Mouse (Mus musculus) embryonic facial prominence, embryonic 12.5 days (tissue): ENCODE results near the gene Tmem190. TPM values are rescaled to one million over a fixed set of nuclear protein-coding genes. Genes with fewer than 3 reads are reported as not detected.
A peak's percentile ranks its signal among the peaks of the same experiment; 100 is the strongest.
"Not testable (repeated sequence)": the region's sequence is repeated elsewhere in the genome, so short reads cannot be mapped to it uniquely, and the experiment has no call there.

Source experiments
- ATAC-seq: fragments of 200-750 bp; cut with Nextera tagmentation; 2 replicates; pipeline ENCODE4 v1.8.0; 2017; ENCODE audit not compliant: insufficient number of reproducible peaks, insufficient read depth, low FRiP score, low TSS enrichment
- H3K27ac ChIP-seq: fragments of 300-500 bp; sonication (generic); 2 replicates; pipeline ENCODE4 v1.5.1; 2016; ENCODE audit warnings: mild to moderate bottlenecking
- H3K27me3 ChIP-seq: fragments of 300-500 bp; sonication (generic); 2 replicates; pipeline ENCODE4 v1.6.1; 2016; ENCODE audit warnings: mild to moderate bottlenecking, moderate library complexity
- H3K36me3 ChIP-seq: fragments of 300-500 bp; sonication (generic); 2 replicates; pipeline ENCODE4 v1.6.1; 2016; ENCODE audit warnings: mild to moderate bottlenecking
- H3K4me1 ChIP-seq: fragments of 300-500 bp; sonication (generic); 2 replicates; pipeline ENCODE4 v1.6.1; 2016
- H3K4me2 ChIP-seq: fragments of 300-500 bp; sonication (generic); replicated peaks from 2 replicates; pipeline ENCODE4 v1.6.1; 2016; ENCODE audit warnings: mild to moderate bottlenecking, moderate library complexity
- H3K4me3 ChIP-seq: fragments of 300-500 bp; sonication (generic); 2 replicates; pipeline ENCODE4 v1.5.1; 2016; ENCODE audit warnings: mild to moderate bottlenecking
- H3K9ac ChIP-seq: fragments of 300-500 bp; sonication (generic); 2 replicates; pipeline ENCODE4 v1.6.1; 2016; ENCODE audit warnings: mild to moderate bottlenecking, moderate library complexity
- H3K9me3 ChIP-seq: fragments of 300-500 bp; sonication (generic); 2 replicates; pipeline ENCODE4 v1.6.1; 2016; ENCODE audit warnings: mild to moderate bottlenecking, moderate library complexity
- WGBS: fragments of 180-500 bp; shearing (Covaris S2); methylation state at CpG from one replicate; pipeline ENCODE4 v1.1.7; 2016; 5-methylcytosine and 5-hydroxymethylcytosine counted together
- polyA plus RNA-seq: library from polyadenylated mRNA; unstranded; fragments of >200 nt; fragmentation: Nextera tagmentation; extraction: Ambion mirVana; gene quantifications from 2 replicates; pipeline ENCODE4 v1.2.1, GENCODE M21; 2016

Gene Tmem190
- polyA plus RNA-seq, 1 experiment from 2014 or later: not detected

- H3K4me3 ChIP-seq: peak overlapping the region; percentile 80
- H3K9ac ChIP-seq: peak overlapping the region; percentile 92
- no peaks in the 10 kb centered on the region for H3K9me3 ChIP-seq
- H3K4me1 ChIP-seq: peaks cover 12% of the 10 kb centered on the region
- peak overlapping the region; percentile 93 for H3K27ac ChIP-seq
- ATAC-seq: no peak
- H3K27me3 ChIP-seq: peaks cover 4% of the 10 kb centered on the region; the same call in 1 of the 2 replicates
- peak overlapping the region; percentile 93 for H3K4me2 ChIP-seq
- WGBS: 34% methylated on average over 4 of the region's 4 CpGs
- peaks cover 42% of the 10 kb centered on the region for H3K36me3 ChIP-seq
These were observed 10.9 kb downstream of the Tmem190 start for GRCm38 (mm10) chr7:4793674-4794073.

- Histone ChIP-seq H3K9me3 (no peaks in the 10 kb centered on the region), H3K4me3 (no peak overlapping the region; the same call in 1 of the 2 replicates), H3K27me3 (peaks cover 4% of the 10 kb centered on the region; the same call in 1 of the 2 replicates), H3K9ac (no peak overlapping the region), H3K4me2 (no peak overlapping the region), H3K27ac (no peak overlapping the region), H3K4me1 (peaks cover 12% of the 10 kb centered on the region), H3K36me3 (peaks cover 42% of the 10 kb centered on the region)
- 83% methylated on average over 3 of the region's 3 CpGs for WGBS
- ATAC-seq: no peak
These were observed 12.0 kb downstream of the Tmem190 start for GRCm38 (mm10) chr7:4794631-4795168.

- no peak for ATAC-seq
- H3K36me3 ChIP-seq: peaks cover 42% of the 10 kb centered on the region
- H3K9me3 ChIP-seq: no peaks in the 10 kb centered on the region
- H3K27me3 ChIP-seq: no peaks in the 10 kb centered on the region
- H3K4me2 ChIP-seq: no peak overlapping the region
- H3K4me1 ChIP-seq: peaks cover 12% of the 10 kb centered on the region
- no peak overlapping the region for H3K27ac ChIP-seq
- no peak overlapping the region for H3K4me3 ChIP-seq
- H3K9ac ChIP-seq: no peak overlapping the region
- 69% methylated on average over 7 of the region's 7 CpGs for WGBS
These were observed 13.2 kb downstream of the Tmem190 start for GRCm38 (mm10) chr7:4795767-4796433.

- H3K9ac ChIP-seq: no peak overlapping the region
- no peaks in the 10 kb centered on the region for H3K27me3 ChIP-seq
- no peaks in the 10 kb centered on the region for H3K4me1 ChIP-seq
- H3K36me3 ChIP-seq: peaks cover 31% of the 10 kb centered on the region
- no peak for ATAC-seq
- no peak overlapping the region for H3K4me2 ChIP-seq
- no peak overlapping the region for H3K4me3 ChIP-seq
- H3K9me3 ChIP-seq: no peaks in the 10 kb centered on the region
- H3K27ac ChIP-seq: no peak overlapping the region
These were observed 19.5 kb downstream of the Tmem190 start for GRCm38 (mm10) chr7:4802247-4802646.

- Histone ChIP-seq H3K4me2 (no peak overlapping the region), H3K9ac (no peak overlapping the region), H3K27ac (no peak overlapping the region), H3K4me3 (no peak overlapping the region), H3K27me3 (no peaks in the 10 kb centered on the region), H3K4me1 (peaks cover 22% of the 10 kb centered on the region), H3K36me3 (peaks cover 50% of the 10 kb centered on the region), H3K9me3 (no peaks in the 10 kb centered on the region)
- ATAC-seq: no peak
- 90% methylated on average over 7 of the region's 7 CpGs for WGBS
These were observed 24.0 kb downstream of the Tmem190 start for GRCm38 (mm10) chr7:4806716-4807115.

GRCm38 (mm10) chr7:4811131-4811530 lies 28.4 kb downstream of the Tmem190 start:
- not testable (repeated sequence) for ATAC-seq, H3K9me3 ChIP-seq, H3K27me3 ChIP-seq, H3K27ac ChIP-seq
- Histone ChIP-seq H3K36me3 (peaks cover 42% of the 10 kb centered on the region), H3K4me1 (peaks cover 26% of the 10 kb centered on the region), H3K4me3 (peak overlapping the region; percentile 100), H3K9ac (peak overlapping the region; percentile 99), H3K4me2 (peak overlapping the region; percentile 81)
- 43% methylated on average over 10 of the region's 10 CpGs for WGBS

GRCm38 (mm10) chr7:4811842-4812302 lies 29.1 kb downstream of the Tmem190 start:
- Histone ChIP-seq H3K9me3 (no peaks in the 10 kb centered on the region), H3K4me2 (peak overlapping the region; percentile 81), H3K36me3 (peaks cover 34% of the 10 kb centered on the region), H3K4me3 (peak overlapping the region; percentile 100), H3K9ac (peak overlapping the region; percentile 99), H3K4me1 (peaks cover 26% of the 10 kb centered on the region), H3K27me3 (no peaks in the 10 kb centered on the region), H3K27ac (peak overlapping the region; percentile 94)
- no peak for ATAC-seq
- under 1% methylated on average over 36 of the region's 36 CpGs for WGBS

GRCm38 (mm10) chr7:4812303-4813104 lies 29.8 kb downstream of the Tmem190 start, which contains the start of gene Ube2s:
TSS of gene Ube2s (minus strand) at chr7:4812590.
- ATAC-seq: peak; percentile 99
- Histone ChIP-seq H3K9ac (peak within 1 kb of the TSS; percentile 99), H3K4me2 (peak within 1 kb of the TSS; percentile 81), H3K27ac (peak within 1 kb of the TSS; percentile 94), H3K36me3 (peaks cover 28% of the 10 kb centered on the region), H3K4me1 (peaks cover 26% of the 10 kb centered on the region), H3K27me3 (no peaks in the 10 kb centered on the region), H3K4me3 (peak within 1 kb of the TSS; percentile 100), H3K9me3 (no peaks in the 10 kb centered on the region)
- WGBS: under 1% methylated on average over 62 of the region's 62 CpGs

- peak overlapping the region; percentile 83 for H3K27ac ChIP-seq
- H3K4me1 ChIP-seq: peaks cover 26% of the 10 kb centered on the region
- peaks cover 24% of the 10 kb centered on the region for H3K36me3 ChIP-seq
- H3K9ac ChIP-seq: peak overlapping the region; percentile 44
- H3K4me2 ChIP-seq: peak overlapping the region; percentile 55
- peak overlapping the region; percentile 100 for H3K4me3 ChIP-seq
- no peak for ATAC-seq
- WGBS: 25% methylated on average over 8 of the region's 8 CpGs
- no peaks in the 10 kb centered on the region for H3K9me3 ChIP-seq
- no peaks in the 10 kb centered on the region for H3K27me3 ChIP-seq
These were observed 30.5 kb downstream of the Tmem190 start for GRCm38 (mm10) chr7:4813105-4813791.

- ATAC-seq: no peak
- no peaks in the 10 kb centered on the region for H3K9me3 ChIP-seq
These were observed 33.8 kb downstream of the Tmem190 start for GRCm38 (mm10) chr7:4816559-4816958.

GRCm38 (mm10) chr7:4820925-4821324 lies 38.2 kb downstream of the Tmem190 start:
- not testable (repeated sequence) for H3K4me1 ChIP-seq, H3K9me3 ChIP-seq, H3K27ac ChIP-seq

More at GRCm38 (mm10) chr7:4816559-4816958, 33.8 kb downstream of the Tmem190 start:
- Histone ChIP-seq H3K4me3 (no peak overlapping the region), H3K4me2 (no peak overlapping the region), H3K27ac (no peak overlapping the region), H3K9ac (no peak overlapping the region), H3K27me3 (no peaks in the 10 kb centered on the region), H3K36me3 (no peaks in the 10 kb centered on the region), H3K4me1 (peaks cover 5% of the 10 kb centered on the region)

More at GRCm38 (mm10) chr7:4820925-4821324, 38.2 kb downstream of the Tmem190 start:
- not testable (repeated sequence) for H3K9ac ChIP-seq, H3K36me3 ChIP-seq, H3K27me3 ChIP-seq, H3K4me3 ChIP-seq, H3K4me2 ChIP-seq, ATAC-seq
- 93% methylated on average over 7 of the region's 7 CpGs for WGBS
